Mouse (Mus musculus) frontal cortex, adult (tissue): ENCODE results near the gene RPS10-NUDT3.

Source experiments
- ATAC-seq: cut with Nextera tagmentation; 2 replicates; pipeline ENCODE4 v1.9.2; 2017; ENCODE audit warnings: mild to moderate bottlenecking, moderate library complexity, mixed read lengths; ENCODE audit not compliant: low TSS enrichment

RPS10-NUDT3 gene

DNA sequence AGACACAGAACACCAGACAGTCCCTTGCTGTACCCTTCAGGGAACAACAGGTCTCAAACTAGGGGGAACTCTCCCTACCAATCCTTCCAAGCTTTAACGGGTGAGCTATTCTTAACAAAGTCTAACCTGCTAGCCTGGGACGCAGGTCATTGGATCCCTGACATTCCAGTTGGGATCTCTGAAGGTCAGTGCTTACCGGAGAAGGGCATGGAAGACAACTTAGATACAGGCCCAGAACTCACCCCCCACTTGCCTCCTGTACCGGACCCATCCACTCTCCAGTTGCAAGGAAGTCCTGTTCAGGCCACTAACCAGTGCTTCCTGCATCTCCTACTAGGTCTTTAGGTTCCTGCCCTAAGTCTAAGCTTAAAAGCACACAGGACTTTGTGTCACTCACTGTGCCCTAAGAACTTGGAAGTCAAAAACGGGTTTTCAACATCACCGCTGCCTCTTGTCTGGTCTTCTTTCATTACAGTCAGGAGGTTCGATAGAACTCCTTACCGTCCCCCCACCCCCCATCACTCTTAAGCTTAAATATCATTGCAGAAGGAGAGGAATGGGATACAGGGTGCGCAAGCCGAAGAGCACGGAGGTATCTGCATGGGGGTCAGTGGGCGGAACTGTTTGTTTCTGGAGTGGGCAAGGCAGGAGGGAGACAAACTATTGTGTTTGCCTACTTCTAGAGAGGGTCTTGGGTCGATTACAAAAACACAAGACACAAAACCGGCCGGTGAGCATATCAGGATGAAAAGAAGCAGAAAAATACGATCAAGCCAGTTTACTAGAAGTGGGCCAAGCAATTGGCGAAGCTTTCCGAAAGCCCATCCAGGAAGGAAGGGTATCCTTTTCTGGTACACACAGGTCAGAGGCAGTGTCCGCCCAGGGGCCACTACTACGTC lies 80.7 kb downstream of the RPS10-NUDT3 start:
- ATAC-seq, result no peak

DNA sequence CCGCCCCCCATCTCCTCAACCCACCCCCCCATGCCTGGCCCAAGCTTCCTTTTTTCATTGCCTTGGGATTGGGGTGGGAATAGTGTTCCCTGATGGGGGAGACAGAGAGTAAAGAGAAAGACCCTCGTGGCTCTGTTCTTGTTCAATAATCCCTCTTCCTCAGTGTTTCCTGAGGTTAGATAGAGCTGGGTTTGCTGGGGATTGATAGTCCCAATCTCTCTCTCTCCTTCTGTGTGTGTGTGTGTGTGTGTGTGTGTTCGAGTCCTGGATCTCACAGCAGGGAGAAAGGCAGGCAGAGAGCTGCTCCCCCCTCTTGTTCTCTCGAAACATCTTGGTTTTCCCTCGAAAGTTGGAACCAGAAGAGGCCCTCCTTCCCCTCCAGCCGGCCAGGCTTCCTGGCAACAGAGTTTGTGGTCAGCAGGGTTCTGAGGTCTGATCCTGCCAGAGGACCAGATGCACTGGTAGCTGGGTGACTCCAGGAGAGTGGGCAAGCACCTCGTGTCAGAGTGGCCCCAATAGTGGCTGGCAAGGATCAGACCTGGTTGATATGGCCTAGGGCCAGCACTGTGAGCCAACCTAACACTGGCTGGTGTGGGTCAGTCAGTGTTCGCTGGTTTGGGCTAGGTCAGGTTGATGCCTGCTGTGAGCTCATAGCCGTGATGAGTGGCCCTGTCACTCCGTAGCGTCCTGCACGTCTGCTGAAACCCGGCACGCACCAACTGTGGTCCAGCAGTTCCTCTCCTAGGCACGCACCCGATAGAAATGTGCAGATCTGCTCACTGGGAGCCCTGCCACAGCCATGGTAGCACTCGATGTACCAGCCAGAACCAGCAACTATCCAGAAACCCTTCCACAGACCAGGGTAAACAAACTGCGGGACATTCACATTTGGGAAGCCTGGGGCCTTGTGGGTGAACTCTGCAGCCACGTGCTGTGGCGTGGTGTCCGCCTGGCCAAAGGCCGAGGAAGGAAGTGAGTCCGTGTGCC lies 82.5 kb downstream of the RPS10-NUDT3 start:
- ATAC-seq, result no peak

DNA sequence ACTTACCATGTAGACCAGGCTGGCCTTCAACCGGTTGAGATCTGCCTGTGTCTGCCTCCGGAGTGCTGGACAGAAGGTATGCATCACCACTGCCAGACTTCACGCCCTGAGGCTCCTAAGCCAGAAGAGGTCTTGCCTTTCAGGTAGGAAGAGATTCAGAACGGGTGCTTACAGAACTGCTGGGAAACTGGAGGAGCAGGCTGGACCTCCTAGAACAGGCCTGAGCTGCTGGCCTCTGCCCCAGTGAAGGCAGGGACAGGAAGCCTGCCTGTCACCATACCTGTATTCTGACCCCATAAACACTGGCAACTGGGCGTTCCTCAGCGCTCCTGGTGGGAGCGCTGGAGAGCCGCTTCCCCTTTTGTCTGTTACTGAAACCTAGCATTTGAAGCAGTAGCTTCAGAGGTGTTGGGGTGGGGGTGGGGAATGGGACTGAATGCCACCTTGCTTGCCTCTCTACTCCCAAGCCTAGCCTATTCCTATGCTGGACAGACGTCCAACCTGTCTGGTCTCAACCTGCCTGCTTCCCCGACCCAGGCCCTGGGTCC lies 83.6 kb downstream of the RPS10-NUDT3 start:
- no peak for ATAC-seq

DNA sequence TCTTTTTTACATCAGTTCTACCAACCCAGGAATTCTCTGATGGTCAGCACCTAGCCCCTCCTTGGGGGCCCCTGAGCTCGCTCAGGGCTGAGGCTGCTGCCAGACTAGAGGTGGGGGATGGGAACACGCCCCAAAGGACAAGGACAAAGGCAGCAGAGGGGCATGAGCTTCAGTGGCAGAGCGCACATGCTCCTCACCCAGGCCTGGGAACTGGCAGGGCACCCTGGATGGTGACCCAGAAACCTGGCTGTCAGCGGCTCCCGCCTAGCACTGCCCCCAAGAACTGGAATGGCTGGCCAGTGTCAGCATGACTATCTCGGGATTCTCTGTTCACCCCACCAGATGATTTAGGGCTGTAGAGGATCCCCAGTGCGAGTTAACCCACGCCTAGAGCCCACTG lies 85.8 kb downstream of the RPS10-NUDT3 start:
- no peak for ATAC-seq

DNA sequence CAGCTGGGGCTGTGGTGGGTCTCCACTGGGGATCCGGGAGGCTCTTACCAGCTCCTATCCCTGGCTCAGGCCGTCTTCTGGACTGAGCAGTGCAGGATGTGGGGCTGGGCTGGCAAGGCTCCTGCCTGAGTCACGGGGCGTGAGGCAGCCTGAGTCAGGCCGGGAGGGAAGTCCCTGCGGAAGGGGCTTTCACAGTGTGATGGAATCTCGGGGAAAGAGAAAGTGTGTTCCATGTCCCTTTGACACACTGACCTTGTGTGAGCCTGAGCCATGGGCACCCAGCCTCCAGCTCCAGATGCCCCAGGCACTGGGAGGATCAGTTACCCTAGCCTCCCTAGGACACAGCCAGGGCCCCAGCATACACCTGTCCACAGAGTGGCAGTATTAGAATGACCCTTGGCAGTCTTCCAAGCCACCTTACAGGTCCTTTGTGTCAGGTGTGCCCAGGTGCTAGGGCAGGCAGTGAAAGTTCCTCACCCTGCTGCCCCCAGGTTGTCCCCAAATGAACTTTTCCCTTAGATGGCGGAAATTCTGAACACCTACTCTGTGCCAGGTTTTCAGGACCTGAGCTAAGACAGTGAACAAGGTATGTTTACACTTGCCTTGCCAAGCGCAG lies 87.7 kb downstream of the RPS10-NUDT3 start:
- no peak for ATAC-seq

DNA sequence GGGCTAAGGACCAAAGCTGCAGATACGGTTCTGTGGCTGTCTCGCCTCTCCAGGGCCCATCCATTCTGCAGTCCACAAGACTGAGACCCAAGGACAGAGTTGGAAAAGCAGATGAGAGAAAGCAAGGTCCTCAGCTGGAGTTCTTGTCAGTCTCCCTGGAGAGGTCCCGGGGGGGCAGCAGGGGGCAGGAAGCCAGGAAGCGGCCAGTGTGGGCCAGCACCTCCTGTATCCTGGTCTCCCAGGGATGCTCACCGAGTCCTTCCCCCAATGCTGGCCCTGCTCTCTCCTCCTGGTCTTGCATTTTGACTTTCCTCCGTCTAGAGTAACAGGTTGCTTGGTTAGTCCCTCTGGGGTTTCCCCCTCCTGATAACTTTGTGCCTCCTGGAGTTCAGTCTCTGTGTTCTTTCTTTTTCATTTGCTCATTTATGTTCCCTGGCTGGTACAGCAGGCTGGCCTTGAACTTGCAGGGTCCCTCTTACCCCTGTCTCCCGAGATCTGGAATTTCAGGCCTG lies 88.4 kb downstream of the RPS10-NUDT3 start:
- no peak for ATAC-seq

DNA sequence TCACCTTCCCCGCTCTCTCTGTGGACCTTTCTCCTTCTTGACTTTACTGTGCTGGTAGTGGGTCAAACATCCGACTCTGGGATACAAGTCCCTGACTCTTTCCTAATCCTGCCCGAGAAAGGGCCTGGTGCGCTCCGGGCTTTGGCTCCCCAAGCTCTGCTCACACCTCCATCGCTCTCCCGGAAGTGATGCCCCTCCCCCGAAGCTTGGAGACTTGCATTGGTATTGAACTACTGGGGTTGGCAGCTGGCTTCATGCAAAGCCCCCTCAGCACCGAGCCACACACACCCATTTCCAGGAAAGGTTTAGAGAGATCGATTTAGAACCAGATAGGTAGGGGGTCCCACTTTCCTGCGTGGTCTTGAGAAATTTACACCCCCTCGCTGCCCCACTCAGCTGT lies 89.0 kb downstream of the RPS10-NUDT3 start:
- ATAC-seq, result no peak

DNA sequence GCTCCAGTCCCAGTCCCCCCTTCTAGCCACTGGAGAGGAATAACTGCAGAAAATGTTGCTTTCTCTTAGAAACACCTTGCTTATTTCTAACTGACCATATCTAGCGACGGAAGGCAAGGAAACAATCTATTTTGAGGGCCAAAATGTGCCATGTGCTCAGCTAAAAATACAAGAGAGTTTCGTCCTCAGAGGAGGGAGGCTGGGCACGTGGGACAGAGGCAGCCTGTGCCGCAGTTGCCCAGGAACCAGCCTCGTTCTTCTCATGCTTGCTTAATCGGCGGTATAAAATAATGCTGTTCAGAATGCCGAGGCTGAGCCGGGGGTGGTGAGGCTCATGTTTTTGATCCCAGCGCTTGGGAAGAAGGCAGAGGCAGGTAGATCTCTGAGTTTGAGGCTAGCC lies 90.5 kb downstream of the RPS10-NUDT3 start:
- peak; percentile 86; the same call in 1 of the 2 replicates for ATAC-seq

DNA sequence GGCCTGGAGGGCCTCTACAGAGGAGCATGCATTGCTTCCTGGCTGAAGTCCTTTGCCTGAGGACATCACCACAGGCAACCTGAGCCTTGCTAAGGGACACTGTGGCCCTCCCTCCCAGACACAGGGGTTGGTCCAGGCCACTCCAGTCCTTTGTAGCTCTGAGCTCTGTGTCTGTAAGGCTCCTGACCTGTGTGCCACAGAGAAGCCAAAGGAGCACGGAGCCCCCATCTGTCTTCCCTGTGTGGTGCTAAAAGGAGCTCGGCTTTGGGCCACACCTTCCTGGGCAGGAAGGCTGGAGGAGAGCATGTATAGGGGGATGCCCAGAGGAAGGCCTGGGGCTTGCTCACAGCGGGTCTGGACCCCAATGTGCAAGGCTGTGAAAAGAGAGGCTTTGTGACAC lies 93.0 kb downstream of the RPS10-NUDT3 start:
- no peak for ATAC-seq

DNA sequence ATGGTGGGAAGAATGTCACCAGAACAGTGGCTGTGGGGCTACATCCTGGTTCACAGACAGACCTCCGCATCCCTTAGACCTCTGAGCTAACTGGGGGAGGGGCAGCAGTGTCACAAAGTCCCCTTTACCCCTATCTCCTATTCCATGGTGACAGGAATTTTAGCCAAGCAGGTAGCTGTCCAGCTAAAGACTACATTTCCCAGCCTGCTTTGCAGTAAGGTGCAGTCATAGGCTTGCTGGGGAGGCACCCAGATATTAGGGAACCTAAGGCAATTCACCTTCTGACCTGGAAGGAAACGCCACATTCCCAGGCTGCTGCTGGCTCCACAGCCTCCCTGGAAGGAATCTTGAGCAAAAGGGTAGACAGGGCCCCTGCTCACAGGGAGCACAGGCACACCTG lies 93.8 kb downstream of the RPS10-NUDT3 start:
- no peak for ATAC-seq

DNA sequence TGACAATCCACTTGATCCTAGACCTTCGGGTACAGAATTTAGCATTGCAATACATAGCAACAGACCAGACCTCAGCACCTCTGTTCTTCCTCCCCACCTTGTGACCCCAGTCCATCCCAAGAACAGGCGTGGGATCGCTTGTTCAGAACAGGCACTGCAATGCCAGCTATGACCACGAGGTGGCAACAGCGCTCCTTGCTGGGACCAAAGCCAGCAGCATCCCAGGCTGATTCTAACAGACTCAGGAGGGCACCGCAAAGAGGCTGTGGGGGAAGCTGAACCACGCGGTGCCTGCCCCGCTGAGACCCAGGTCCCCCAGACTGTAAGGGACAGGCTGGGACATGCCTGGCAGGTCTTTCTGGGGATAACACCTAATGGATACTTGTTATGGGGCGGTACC lies 100.3 kb downstream of the RPS10-NUDT3 start:
- ATAC-seq, result peak; percentile 59; the same call in 1 of the 2 replicates

DNA sequence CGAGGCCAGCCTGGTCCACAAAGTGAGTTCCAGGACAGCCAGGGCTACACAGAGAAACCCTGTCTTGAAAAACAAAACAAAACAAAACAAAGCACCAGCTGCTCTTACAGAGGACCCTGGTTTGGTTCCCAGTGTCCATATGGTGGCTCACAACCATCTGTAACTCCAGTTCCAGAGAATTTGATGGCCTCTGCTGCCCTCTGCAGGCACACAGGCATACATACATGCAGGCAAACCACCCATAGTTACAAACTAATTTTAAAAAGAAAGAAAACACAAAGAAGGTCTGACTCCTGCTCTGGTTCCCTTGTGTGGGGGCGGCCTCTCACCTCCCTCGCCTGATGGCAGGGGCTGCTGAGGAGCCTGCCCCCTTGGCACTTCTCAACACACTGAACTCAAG lies 101.7 kb downstream of the RPS10-NUDT3 start:
- ATAC-seq, result no peak

DNA sequence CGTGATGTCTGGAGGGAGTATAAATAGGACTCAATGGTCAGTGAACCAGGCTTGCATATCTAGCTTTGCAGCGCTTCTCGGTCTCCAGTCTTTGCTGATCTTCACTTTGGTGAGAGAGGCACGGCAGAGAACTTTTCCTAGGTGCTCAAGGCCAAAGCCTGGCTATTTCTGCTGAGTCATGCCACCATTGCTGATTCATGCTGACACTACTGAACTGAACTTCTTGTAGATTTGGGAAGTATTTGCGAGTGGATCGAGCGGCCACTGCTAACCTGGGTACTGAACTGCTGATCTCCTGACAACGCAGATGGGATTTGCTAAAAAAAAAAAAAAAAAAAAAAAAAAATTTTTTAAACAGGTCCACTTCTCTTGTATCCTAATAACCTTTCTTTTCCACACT lies 102.9 kb downstream of the RPS10-NUDT3 start:
- ATAC-seq, result no peak
